Mouse (Mus musculus): ENCODE data around the gene Amer3. TPM values are rescaled to one million over a fixed set of nuclear protein-coding genes. Genes with fewer than 3 reads are reported as not detected.
"Not testable (repeated sequence)": the region's sequence is repeated elsewhere in the genome, so short reads cannot be mapped to it uniquely, and the experiment has no call there.

The Amer3 gene
- polyA plus RNA-seq, 1 experiment from 2014 or later = 0.92 TPM

DNA sequence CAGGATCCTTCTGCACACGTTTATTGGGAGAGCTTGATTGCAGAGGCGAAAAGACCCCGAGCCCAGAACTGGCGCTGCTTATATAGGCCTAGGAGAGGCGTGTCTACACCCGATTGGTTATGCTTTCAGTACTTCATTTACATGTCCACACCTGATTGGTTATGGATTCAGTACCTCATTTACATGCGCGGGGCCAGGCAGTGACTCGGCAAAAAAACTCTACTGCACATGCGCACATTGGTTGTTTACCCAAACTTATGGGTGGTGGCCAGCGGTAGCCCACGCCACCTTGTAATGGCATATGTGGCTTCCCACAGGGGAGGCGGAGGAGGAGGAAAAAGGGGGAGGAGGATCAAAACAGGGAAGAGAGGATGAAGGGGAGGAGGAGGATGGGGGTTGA, 40.7 kb downstream of the Amer3 start:
- H3K9ac ChIP-seq; ATAC-seq; H3K27ac ChIP-seq; H3K4me2 ChIP-seq (replicated peaks); H3K27me3 ChIP-seq (replicated peaks); H3K9me3 ChIP-seq; H3K4me3 ChIP-seq (replicated peaks); H3K36me3 ChIP-seq; H3K4me1 ChIP-seq (replicated peaks): not testable (repeated sequence)
- WGBS = 90% methylated on average over 13 of the region's 13 CpGs

DNA sequence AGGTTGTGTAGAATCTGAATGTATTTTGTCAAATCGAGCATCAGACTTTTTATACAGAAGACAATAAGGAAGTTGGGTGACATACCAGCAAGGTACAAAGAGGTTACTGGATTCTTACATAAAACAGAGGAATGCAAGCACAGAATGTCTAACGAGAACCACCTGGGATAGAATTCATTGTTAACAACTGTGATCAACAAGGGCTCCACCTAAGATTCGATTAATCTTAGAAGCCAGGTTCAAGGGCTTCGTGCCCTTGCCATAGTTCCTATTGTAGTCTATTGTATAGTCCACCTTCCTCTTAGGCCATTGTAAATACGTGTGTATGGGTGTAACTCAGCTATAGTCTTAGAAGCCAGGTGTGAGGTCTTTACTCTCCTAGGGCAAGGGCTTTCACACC, 41.3 kb downstream of the Amer3 start:
- not testable (repeated sequence) for H3K4me3 ChIP-seq (replicated peaks); H3K9me3 ChIP-seq; H3K9ac ChIP-seq; H3K4me2 ChIP-seq (replicated peaks); ATAC-seq; H3K27ac ChIP-seq; H3K36me3 ChIP-seq; H3K4me1 ChIP-seq (replicated peaks); H3K27me3 ChIP-seq (replicated peaks)
- WGBS = 86% methylated on average over 5 of the region's 5 CpGs

DNA sequence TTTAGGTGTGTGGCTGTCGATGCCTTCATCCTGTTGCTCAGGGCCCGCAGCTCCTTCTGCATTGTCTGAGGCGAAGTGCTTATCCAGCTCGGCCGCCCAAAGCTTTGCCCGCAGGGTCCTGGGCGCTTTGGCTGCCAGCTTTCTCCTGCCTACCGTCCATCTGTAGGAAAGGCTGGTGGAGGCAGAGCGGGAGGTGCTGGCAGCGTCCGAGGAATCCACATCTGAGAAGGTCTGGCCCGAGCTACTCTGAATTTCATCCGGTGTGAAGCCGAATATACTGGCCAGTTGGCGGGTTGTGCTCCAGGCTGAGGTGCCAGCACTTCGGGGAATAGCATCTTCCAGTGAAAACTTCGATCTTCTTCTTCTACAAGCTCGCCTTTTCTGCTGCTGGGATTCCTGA, 56.3 kb downstream of the Amer3 start:
- Histone ChIP-seq H3K36me3 (no peaks in the 10 kb centered on the region), H3K4me3 (replicated peaks) (no peak overlapping the region), H3K27me3 (replicated peaks) (no peaks in the 10 kb centered on the region), H3K4me1 (replicated peaks) (no peaks in the 10 kb centered on the region), H3K27ac (no peak overlapping the region), H3K9me3 (no peaks in the 10 kb centered on the region), H3K4me2 (replicated peaks) (no peak overlapping the region), H3K9ac (no peak overlapping the region)
- 81% methylated on average over 18 of the region's 18 CpGs for WGBS
- ATAC-seq = no peak

Other genes with a start within 250 kb of the Amer3 start
- 60.9 and 61.9 TPM in 2 replicates for gene Ccdc115, start 140.0 kb upstream of the Amer3 start, polyA plus RNA-seq (2015; fragmentation: Nextera tagmentation; extraction: Ambion mirVana)
- 109 and 113 TPM in 2 replicates for gene Imp4, start 139.8 kb upstream of the Amer3 start, polyA plus RNA-seq (2015; fragmentation: Nextera tagmentation; extraction: Ambion mirVana)
- gene Ptpn18, start 119.9 kb upstream of the Amer3 start, polyA plus RNA-seq (2015; fragmentation: Nextera tagmentation; extraction: Ambion mirVana) = 22.9 and 28.5 TPM in 2 replicates
- not detected in 2 replicates for gene Prss39, start 81.2 kb upstream of the Amer3 start, polyA plus RNA-seq (2015; fragmentation: Nextera tagmentation; extraction: Ambion mirVana)
- not detected in 2 replicates for gene Cfc1, start 44.0 kb upstream of the Amer3 start, polyA plus RNA-seq (2015; fragmentation: Nextera tagmentation; extraction: Ambion mirVana)
- not detected in 2 replicates for gene Prss40, start 18.7 kb upstream of the Amer3 start, polyA plus RNA-seq (2015; fragmentation: Nextera tagmentation; extraction: Ambion mirVana)

All from intestine, embryonic 15.5 days (tissue).